Mouse (Mus musculus) right cerebral cortex, postnatal 10 days (tissue): ENCODE data around the gene Csmd2.
"Not testable (repeated sequence)": the region's sequence is repeated elsewhere in the genome, so short reads cannot be mapped to it uniquely, and the experiment has no call there.

Experiments used
- DNase-seq, 2 experiments: peaks; one replicate each; pipeline ENCODE4 v3.0.0; 2021; ENCODE audit warnings: low spot score in 2 of 2

Csmd2 gene

GRCm38 (mm10) chr4:128489521-128490100 is 502.0 kb downstream of the Csmd2 start:
- no peak for DNase-seq

GRCm38 (mm10) chr4:128492055-128492454 is 504.4 kb downstream of the Csmd2 start:
- peak; percentile 56 to 61 for DNase-seq

- DNase-seq: no peak
Observed at GRCm38 (mm10) chr4:128499980-128500379, 512.3 kb downstream of the Csmd2 start.

GRCm38 (mm10) chr4:128506878-128507277 is 519.2 kb downstream of the Csmd2 start:
- no peak for DNase-seq

GRCm38 (mm10) chr4:128509885-128510284 is 522.2 kb downstream of the Csmd2 start:
- peak in 1 of 2 experiments; percentile 51 for DNase-seq

DNA sequence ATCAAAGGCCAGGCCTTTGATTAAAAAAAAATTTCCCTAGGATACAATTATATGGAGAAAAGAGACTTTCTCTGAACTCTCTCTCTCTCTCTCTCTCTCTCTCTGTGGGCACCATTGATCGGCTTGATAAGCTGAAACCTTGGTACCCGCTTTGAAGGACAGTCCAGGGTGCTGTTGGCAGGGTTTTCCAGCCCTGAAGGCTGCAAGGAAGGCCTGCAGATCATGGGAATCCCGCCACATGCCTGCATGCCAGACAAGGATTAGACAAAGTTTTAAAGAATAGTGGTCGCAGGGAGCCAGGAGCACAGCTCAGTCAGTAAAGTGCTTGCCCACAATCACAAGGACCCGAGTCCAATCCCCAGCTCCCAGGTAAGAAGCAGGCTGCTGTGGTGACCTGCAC is 526.8 kb downstream of the Csmd2 start:
- no peak for DNase-seq

- DNase-seq: no peak
Observed at GRCm38 (mm10) chr4:128521276-128521675, 533.6 kb downstream of the Csmd2 start.

DNA sequence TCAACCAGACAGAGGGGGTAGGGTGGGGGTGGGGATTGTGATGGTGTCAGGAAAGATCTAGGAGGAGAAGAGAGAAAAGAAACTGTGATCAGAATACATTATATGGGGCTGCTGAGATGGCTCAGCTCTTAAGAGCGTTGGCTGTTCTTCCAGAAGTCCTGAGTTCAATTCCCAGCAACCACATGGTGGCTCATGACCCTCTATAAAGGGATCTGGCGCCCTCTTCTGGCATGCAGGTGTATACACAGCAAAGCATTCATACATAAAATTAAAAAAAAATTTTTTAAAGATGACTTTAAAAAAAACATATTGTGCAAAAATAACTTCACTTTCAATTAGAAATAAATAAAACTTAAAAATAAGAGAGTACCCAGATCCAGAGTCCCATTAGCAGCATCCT is 555.7 kb downstream of the Csmd2 start:
- DNase-seq: no peak

DNA sequence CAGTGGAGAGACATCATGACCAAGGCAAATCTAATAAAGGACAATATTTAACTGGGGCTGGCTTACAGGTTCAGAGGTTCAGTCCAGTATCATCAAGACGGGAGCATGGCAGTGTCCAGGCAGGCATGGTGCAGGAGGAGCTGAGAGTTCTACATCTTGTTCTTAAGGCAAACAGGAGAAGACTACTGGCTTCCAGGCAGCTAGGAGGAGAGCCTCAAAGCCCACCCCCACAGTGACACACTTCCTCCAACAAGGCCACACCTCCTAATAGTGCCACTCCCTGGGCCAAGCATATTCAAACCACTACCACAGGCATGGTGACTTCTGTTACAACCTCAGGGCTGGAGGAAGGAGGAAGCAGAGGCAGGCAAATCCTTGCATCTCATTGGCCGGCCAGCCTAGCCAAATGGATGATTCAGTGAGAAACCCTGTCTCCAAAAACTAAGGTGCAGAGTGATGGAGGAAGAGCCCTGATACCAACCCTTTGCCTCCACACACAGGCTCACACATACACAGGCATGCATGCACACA is 556.4 kb downstream of the Csmd2 start:
- not testable (repeated sequence) for DNase-seq

DNA sequence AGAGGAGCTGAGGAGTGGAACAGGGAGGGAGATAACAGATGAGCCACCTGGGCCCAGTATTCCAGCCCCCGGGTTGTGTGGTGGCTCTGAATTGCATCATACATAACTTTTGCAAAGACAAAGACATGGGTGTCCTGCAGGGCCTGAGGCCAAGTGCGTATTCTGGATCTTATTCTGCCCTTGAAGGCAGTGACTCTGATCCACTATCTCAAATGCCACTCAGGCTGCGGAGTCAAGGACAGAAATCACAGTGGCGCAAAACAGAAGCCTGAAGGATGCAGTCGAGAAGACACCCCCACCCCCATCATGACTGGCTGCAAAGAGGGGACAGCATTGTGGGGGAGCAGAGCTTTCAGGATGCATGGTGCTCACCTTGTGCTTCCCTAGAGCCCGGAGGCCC is 563.1 kb downstream of the Csmd2 start:
- DNase-seq: no peak

- no peak for DNase-seq
Observed at GRCm38 (mm10) chr4:128554198-128554597, 566.5 kb downstream of the Csmd2 start.

GRCm38 (mm10) chr4:128560327-128560726 is 572.7 kb downstream of the Csmd2 start:
- no peak for DNase-seq

DNA sequence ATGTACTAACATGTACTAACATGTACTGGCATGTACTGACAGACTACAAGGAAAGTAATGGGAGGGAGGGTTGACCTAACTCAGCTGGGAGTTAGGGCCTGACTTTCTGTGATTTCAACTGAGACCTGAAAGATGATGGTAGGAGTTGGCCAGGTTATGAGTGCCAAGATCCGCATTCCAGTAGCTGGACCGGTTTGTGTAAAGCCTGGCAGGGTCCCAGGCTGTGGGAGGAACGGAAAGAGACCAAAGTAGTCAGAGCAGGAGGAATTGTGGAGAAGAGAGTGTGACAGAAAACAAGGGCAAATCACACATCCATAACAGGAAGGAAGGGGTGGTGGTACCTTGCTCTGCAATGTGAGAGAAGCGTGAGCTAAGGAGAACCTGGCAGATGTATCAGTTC is 588.2 kb downstream of the Csmd2 start:
- no peak for DNase-seq

DNA sequence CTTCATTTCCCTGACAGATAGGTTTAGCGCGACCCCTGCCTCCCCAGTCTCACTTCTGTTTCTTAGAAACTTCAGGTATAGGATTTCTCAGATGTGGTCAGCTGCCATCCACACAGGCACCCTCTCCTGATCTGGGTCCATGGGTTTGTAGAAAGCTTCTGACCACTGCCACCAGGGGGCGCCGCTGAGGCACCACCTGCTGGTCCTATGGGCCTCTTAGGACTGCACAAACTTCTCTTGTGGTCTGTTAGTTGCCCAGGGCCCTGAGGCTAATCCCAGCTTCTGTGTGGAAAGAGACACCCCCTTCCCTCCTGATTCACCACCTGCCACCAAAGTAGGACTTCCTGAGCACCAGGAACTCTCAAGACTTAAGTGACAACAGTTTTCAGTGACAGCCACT is 591.5 kb downstream of the Csmd2 start:
- DNase-seq: no peak

DNA sequence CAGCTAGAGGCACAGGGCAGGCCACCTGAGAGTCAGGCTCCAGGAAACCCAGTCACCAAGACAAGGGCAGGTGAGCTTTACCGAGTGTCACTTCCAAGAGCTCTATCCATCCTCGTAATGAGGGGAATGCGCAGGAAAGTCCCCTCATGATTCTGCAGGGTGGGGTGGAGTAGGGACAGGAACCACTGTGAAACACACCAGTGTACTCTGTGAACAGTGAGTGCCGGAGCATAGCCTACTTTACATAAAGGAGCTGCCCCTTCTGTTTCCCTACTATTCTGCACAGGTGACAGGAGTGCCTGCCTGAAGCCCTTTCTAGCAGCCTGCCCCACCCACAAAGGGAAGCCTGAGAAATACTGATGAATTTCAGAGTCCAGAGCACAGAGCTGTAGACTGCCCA is 605.6 kb downstream of the Csmd2 start:
- no peak for DNase-seq

DNA sequence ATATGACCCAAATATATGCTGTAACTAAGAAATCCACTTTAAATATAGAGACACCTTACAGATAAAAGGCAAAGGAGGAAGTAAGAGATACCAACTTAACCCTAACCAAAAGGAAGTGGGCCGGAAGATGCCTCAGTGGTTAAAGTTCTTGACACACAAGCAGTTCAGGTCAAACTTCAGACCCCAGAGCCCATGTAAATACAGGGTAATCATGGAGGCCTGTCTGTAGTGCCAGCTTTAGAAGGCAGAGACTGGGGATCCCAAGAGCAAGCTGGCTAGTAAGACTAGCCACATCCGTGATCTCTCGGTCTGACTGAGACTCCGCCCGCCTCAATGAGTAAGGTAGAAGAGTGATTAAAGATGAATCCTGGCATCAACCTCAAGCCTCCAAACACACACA is 606.4 kb downstream of the Csmd2 start:
- no peak for DNase-seq

DNA sequence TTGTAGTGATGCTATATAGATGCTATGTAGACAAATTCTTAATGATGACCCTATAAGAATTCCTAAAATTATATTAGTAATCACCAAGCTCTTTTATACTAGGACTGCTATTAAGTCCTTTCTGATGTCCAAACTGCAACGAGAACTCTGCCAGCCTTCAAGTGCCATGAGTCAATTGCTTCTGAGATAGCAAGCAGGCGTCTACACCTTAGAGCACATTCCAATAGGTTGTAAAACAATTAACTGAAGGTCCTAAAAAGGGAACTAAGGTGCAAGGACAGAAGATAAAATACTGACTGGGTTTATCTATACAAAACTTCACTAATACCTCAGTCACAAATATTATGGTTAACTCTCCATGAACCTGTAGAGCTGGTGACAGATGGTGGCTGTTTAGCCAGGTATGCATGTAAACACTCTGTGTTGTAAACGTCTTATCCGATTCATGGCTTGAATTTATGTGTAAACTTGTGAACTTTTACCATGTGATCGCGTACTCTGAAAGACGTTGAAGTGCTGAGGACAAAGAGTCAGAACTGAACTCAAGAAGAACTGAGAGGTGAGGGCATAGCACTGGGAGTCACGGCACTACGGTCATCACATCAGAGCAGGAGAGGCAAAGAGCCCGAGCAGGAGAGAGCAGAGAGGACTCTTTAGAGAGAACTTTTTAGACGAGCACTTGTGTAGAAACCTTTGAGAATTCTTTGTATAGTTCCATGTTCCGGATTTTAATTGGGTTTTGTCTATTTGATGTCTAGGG is 610.3 kb downstream of the Csmd2 start:
- no peak for DNase-seq

- no peak for DNase-seq
Observed at GRCm38 (mm10) chr4:128606586-128606985, 618.9 kb downstream of the Csmd2 start.

- no peak for DNase-seq
Observed at GRCm38 (mm10) chr4:128607661-128608060, 620.0 kb downstream of the Csmd2 start.

DNA sequence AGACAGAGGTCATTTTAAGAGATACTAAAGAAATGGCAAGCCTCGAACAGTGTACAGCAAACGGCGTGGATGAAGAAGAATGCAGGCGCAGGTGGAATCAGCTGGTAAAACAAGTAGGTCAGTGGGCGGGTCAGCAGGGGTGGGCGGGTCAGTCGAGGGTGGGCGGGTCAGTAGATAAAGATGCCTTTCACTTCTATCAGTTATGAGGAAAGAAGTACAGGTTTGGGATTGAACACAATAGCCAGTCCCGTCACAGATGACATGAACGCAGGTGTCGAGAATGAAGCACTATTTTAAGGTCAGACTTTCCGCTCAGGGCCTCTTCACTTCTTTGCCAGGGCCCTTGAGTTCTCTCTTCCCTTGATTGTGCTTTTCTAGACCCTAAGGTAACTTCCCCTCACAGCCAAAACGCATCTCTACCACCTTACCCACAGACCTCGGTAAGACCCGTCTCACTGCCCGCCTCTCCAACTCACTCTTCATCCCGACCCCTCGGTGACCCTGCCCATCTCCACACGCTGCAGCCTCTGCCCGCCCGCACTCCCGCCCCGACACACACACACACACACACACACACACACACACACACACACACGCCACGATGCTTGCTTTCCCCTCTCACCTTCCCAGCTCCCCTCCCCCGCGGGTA is 621.7 kb downstream of the Csmd2 start:
- DNase-seq: no peak

- DNase-seq: peak; percentile 99 to 100
Observed at GRCm38 (mm10) chr4:128609925-128610402, 622.3 kb downstream of the Csmd2 start, which contains the start of gene Zscan20. TSS of gene Zscan20 (minus strand) at chr4:128610098.

GRCm38 (mm10) chr4:128610706-128611105 is 623.0 kb downstream of the Csmd2 start:
- no peak for DNase-seq

DNA sequence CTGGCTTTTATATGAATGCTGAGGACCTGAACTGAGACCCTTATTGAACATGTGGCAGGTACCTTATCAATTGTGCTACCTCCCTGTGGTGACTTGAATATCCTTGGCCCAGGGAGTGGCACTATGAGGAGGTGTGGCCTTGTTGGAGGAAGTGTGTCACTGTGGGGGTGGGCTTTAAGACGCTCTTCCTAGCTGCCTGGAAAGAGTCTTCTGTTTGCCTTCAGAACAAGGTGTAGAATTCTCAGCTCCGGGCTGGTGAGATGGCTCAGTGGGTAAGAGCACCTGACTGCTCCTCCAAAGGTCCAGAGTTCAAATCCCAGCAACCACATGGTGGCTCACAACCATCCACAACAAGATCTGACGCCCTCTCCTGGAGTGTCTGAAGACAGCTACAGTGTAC is 624.1 kb downstream of the Csmd2 start:
- DNase-seq: not testable (repeated sequence)
